Mouse (Mus musculus) neural tube, embryonic 13.5 days (tissue): ENCODE measurements around the gene Prx. TPM values are rescaled to one million over a fixed set of nuclear protein-coding genes. Genes with fewer than 3 reads are reported as not detected.
A peak's percentile ranks its signal among the peaks of the same experiment; 100 is the strongest.

Experiments used
- ATAC-seq: fragments of 200-750 bp; cut with Nextera tagmentation; 2 replicates; pipeline ENCODE4 v1.8.0; 2017; ENCODE audit warnings: low read depth, mild to moderate bottlenecking, moderate TSS enrichment, moderate library complexity
- H3K27ac ChIP-seq: fragments of 300-500 bp; sonication (generic); replicated peaks from 2 replicates; pipeline ENCODE4 v1.5.1; 2015; ENCODE audit warnings: moderate library complexity, mild to moderate bottlenecking, inconsistent platforms
- H3K27me3 ChIP-seq: fragments of 300-500 bp; sonication (generic); 2 replicates; pipeline ENCODE4 v1.6.1; 2015; ENCODE audit warnings: mild to moderate bottlenecking, inconsistent platforms
- H3K36me3 ChIP-seq: fragments of 300-500 bp; sonication (generic); 2 replicates; pipeline ENCODE4 v1.6.1; 2015; ENCODE audit warnings: mild to moderate bottlenecking, inconsistent platforms
- H3K4me1 ChIP-seq: fragments of 300-500 bp; sonication (generic); replicated peaks from 2 replicates; pipeline ENCODE4 v1.6.1; 2015; ENCODE audit warnings: inconsistent platforms
- H3K4me2 ChIP-seq: fragments of 300-500 bp; sonication (generic); 2 replicates; pipeline ENCODE4 v1.6.1; 2015; ENCODE audit warnings: inconsistent platforms, mild to moderate bottlenecking, moderate library complexity
- H3K4me3 ChIP-seq: fragments of 300-500 bp; sonication (generic); 2 replicates; pipeline ENCODE4 v1.5.1; 2015; ENCODE audit warnings: mild to moderate bottlenecking, inconsistent platforms
- H3K9ac ChIP-seq: fragments of 300-500 bp; sonication (generic); 2 replicates; pipeline ENCODE4 v1.6.1; 2015; ENCODE audit warnings: moderate library complexity, mild to moderate bottlenecking, inconsistent platforms
- H3K9me3 ChIP-seq: fragments of 300-500 bp; sonication (generic); 2 replicates; pipeline ENCODE4 v1.6.1; 2016; ENCODE audit warnings: inconsistent platforms
- WGBS: fragments of 180-500 bp; shearing (Covaris S2); methylation state at CpG from one replicate; pipeline ENCODE4 v1.1.7; 2015; 5-methylcytosine and 5-hydroxymethylcytosine counted together
- polyA plus RNA-seq: library from polyadenylated mRNA; unstranded; fragments of >200 nt; fragmentation: Nextera tagmentation; extraction: Ambion mirVana; gene quantifications from 2 replicates; pipeline ENCODE4 v1.2.1, GENCODE M21; 2015

Gene Prx
- polyA plus RNA-seq, 1 experiment from 2014 or later, result 1.9 TPM

GRCm38 (mm10) chr7:27543851-27544250 lies 44.7 kb downstream of the Prx start:
- no peak for ATAC-seq
- no peak overlapping the region for H3K9ac ChIP-seq
- peaks cover 15% of the 10 kb centered on the region for H3K4me1 ChIP-seq
- no peak overlapping the region for H3K4me2 ChIP-seq
- no peaks in the 10 kb centered on the region for H3K9me3 ChIP-seq
- 89% methylated on average over 4 of the region's 4 CpGs for WGBS
- no peaks in the 10 kb centered on the region for H3K27me3 ChIP-seq
- peaks cover 22% of the 10 kb centered on the region for H3K36me3 ChIP-seq
- no peak overlapping the region for H3K27ac ChIP-seq
- H3K4me3 ChIP-seq, result no peak overlapping the region

- peaks cover 15% of the 10 kb centered on the region for H3K4me1 ChIP-seq
- H3K9me3 ChIP-seq, result no peaks in the 10 kb centered on the region
- WGBS, result 89% methylated on average over 12 of the region's 12 CpGs
- H3K27me3 ChIP-seq, result no peaks in the 10 kb centered on the region
- no peak overlapping the region for H3K4me3 ChIP-seq
- H3K27ac ChIP-seq, result no peak overlapping the region
- H3K4me2 ChIP-seq, result no peak overlapping the region
- H3K36me3 ChIP-seq, result peaks cover 12% of the 10 kb centered on the region; the same call in 1 of the 2 replicates
- no peak overlapping the region for H3K9ac ChIP-seq
- no peak for ATAC-seq
Measured at GRCm38 (mm10) chr7:27544675-27545370, 45.7 kb downstream of the Prx start.

GRCm38 (mm10) chr7:27549597-27549996 lies 50.5 kb downstream of the Prx start:
- H3K4me2 ChIP-seq, result no peak overlapping the region
- H3K36me3 ChIP-seq, result no peaks in the 10 kb centered on the region
- 78% methylated on average over 6 of the region's 6 CpGs for WGBS
- H3K4me3 ChIP-seq, result no peak overlapping the region
- H3K27ac ChIP-seq, result no peak overlapping the region
- ATAC-seq, result no peak
- peaks cover 20% of the 10 kb centered on the region for H3K4me1 ChIP-seq
- H3K27me3 ChIP-seq, result no peaks in the 10 kb centered on the region
- H3K9ac ChIP-seq, result no peak overlapping the region
- no peaks in the 10 kb centered on the region for H3K9me3 ChIP-seq

GRCm38 (mm10) chr7:27552070-27552469 lies 52.9 kb downstream of the Prx start:
- peak overlapping the region; percentile 71; the same call in 1 of the 2 replicates for H3K9ac ChIP-seq

GRCm38 (mm10) chr7:27552931-27553513 lies 53.9 kb downstream of the Prx start, which contains the start of the genes Pld3 and 2310022A10Rik:
TSS of gene Pld3 (minus strand) at chr7:27553218.
TSS of gene 2310022A10Rik (plus strand) at chr7:27553233.
- Histone ChIP-seq H3K36me3 (peaks cover 14% of the 10 kb centered on the region), H3K4me3 (peak within 1 kb of the TSS; percentile 63), H3K9ac (peak within 1 kb of the TSS; percentile 75), H3K27me3 (no peaks in the 10 kb centered on the region), H3K4me2 (peak within 1 kb of the TSS; percentile 75), H3K4me1 (peaks cover 25% of the 10 kb centered on the region), H3K27ac (peak within 1 kb of the TSS; percentile 56), H3K9me3 (no peaks in the 10 kb centered on the region)
- WGBS, result 1% methylated on average over 41 of the region's 41 CpGs
- ATAC-seq, result peak; percentile 99

More at GRCm38 (mm10) chr7:27552070-27552469, 52.9 kb downstream of the Prx start:
- Histone ChIP-seq H3K4me1 (peaks cover 25% of the 10 kb centered on the region), H3K9me3 (no peaks in the 10 kb centered on the region), H3K27me3 (no peaks in the 10 kb centered on the region), H3K36me3 (peaks cover 14% of the 10 kb centered on the region), H3K27ac (no peak overlapping the region), H3K4me3 (peak overlapping the region; percentile 63), H3K4me2 (peak overlapping the region; percentile 75)
- WGBS, result 56% methylated on average over 5 of the region's 5 CpGs
- ATAC-seq, result no peak

- Histone ChIP-seq H3K27ac (no peak overlapping the region), H3K36me3 (peaks cover 79% of the 10 kb centered on the region), H3K9ac (0 out of 2 replicates have a peak overlapping the region, but pooled peaks have one; percentile 23), H3K4me3 (no peak overlapping the region), H3K4me2 (no peak overlapping the region), H3K27me3 (no peaks in the 10 kb centered on the region), H3K4me1 (no peaks in the 10 kb centered on the region), H3K9me3 (no peaks in the 10 kb centered on the region)
- ATAC-seq, result no peak
- WGBS, result 78% methylated on average over 8 of the region's 8 CpGs
Measured at GRCm38 (mm10) chr7:27560291-27560887, 61.3 kb downstream of the Prx start.

GRCm38 (mm10) chr7:27560978-27561377 lies 61.9 kb downstream of the Prx start:
- no peaks in the 10 kb centered on the region for H3K4me1 ChIP-seq
- H3K4me3 ChIP-seq, result no peak overlapping the region
- H3K4me2 ChIP-seq, result no peak overlapping the region
- WGBS, result 100% methylated on average over 1 of the region's 1 CpGs
- no peak overlapping the region for H3K27ac ChIP-seq
- H3K9me3 ChIP-seq, result no peaks in the 10 kb centered on the region
- no peaks in the 10 kb centered on the region for H3K27me3 ChIP-seq
- H3K36me3 ChIP-seq, result peaks cover 77% of the 10 kb centered on the region
- no peak for ATAC-seq
- no peak overlapping the region for H3K9ac ChIP-seq

Other genes starting within 250 kb of the Prx start
- 52.8 and 55.3 TPM in 2 replicates for gene Numbl, start 240.9 kb upstream of the Prx start, polyA plus RNA-seq
- gene Ltbp4, start 161.6 kb upstream of the Prx start, polyA plus RNA-seq, result 6.9 and 8.0 TPM in 2 replicates
- gene Shkbp1, start 143.3 kb upstream of the Prx start, polyA plus RNA-seq, result 50.6 and 59.6 TPM in 2 replicates
- not detected in 2 replicates for gene Gm20479, start 141.9 kb upstream of the Prx start, polyA plus RNA-seq
- gene Sptbn4, start 51.6 kb upstream of the Prx start, polyA plus RNA-seq, result 1.7 and 2.8 TPM in 2 replicates
- gene Blvrb, start 51.3 kb upstream of the Prx start, polyA plus RNA-seq, result 21.3 and 23.3 TPM in 2 replicates
- gene Sertad3, start 25.6 kb upstream of the Prx start, polyA plus RNA-seq, result 16.7 and 16.8 TPM in 2 replicates
- gene Sertad1, start 12.4 kb upstream of the Prx start, polyA plus RNA-seq, result 12.3 and 14.1 TPM in 2 replicates
- gene Hipk4, start 23.9 kb downstream of the Prx start, polyA plus RNA-seq, result 0.39 and 0.71 TPM in 2 replicates
- gene Pld3, start 53.9 kb downstream of the Prx start, polyA plus RNA-seq, result 123 and 128 TPM in 2 replicates
- 30.9 and 31.9 TPM in 2 replicates for gene 2310022A10Rik, start 53.9 kb downstream of the Prx start, polyA plus RNA-seq
- gene Akt2, start 92.2 kb downstream of the Prx start, polyA plus RNA-seq, result 59.6 and 66.2 TPM in 2 replicates
- gene Ttc9b, start 154.6 kb downstream of the Prx start, polyA plus RNA-seq, result 45.8 and 54.8 TPM in 2 replicates
- 11.6 and 12.7 TPM in 2 replicates for gene Map3k10, start 175.3 kb downstream of the Prx start, polyA plus RNA-seq
- 7.6 and 8.9 TPM in 2 replicates for gene Zfp607b, start 190.0 kb downstream of the Prx start, polyA plus RNA-seq
- gene Zfp60, start 232.1 kb downstream of the Prx start, polyA plus RNA-seq, result 104 and 121 TPM in 2 replicates